Mouse (Mus musculus) MEL (cell line): ENCODE measurements around the gene Cul1. TPM values are rescaled to one million over a fixed set of nuclear protein-coding genes. Genes with fewer than 3 reads are reported as not detected.
"Not testable (repeated sequence)": the region's sequence is repeated elsewhere in the genome, so short reads cannot be mapped to it uniquely, and the experiment has no call there.

Experiments
- DNase-seq: peaks from one replicate; pipeline ENCODE4 v3.0.0; 2011; ENCODE audit warnings: low read depth, low spot score
- H3K27ac ChIP-seq: 2 replicates; pipeline ENCODE4 v1.5.1; 2012; ENCODE audit warnings: low read depth, mild to moderate bottlenecking, control low read depth, low read length, moderate library complexity; ENCODE audit not compliant: control insufficient read depth
- H3K27me3 ChIP-seq, 2 experiments: fragments of 150-350 bp in 1 of 2; sonication (generic) in 1 of 2; 2 replicates each; pipeline ENCODE4 v1.6.1; 2012; ENCODE audit warnings: low read length in 2 of 2, mild to moderate bottlenecking in 2 of 2, improper control_type of control experiment in 1 of 2, moderate library complexity in 1 of 2; ENCODE audit not compliant: insufficient read depth in 2 of 2, control insufficient read depth in 1 of 2
- H3K36me3 ChIP-seq, 2 experiments: 2 replicates each; pipeline ENCODE4 v1.6.1; 2012 to 2014; ENCODE audit warnings: low read length in 2 of 2, improper control_type of control experiment in 1 of 2, inconsistent platforms in 1 of 2, mild to moderate bottlenecking in 1 of 2; ENCODE audit not compliant: insufficient read depth in 2 of 2, control insufficient read depth in 1 of 2
- H3K4me1 ChIP-seq, 2 experiments: fragments of 150-350 bp in 1 of 2; sonication (generic) in 1 of 2; 2 replicates each; pipeline ENCODE4 v1.6.1; 2012; ENCODE audit warnings: low read length in 2 of 2, improper control_type of control experiment in 1 of 2, mild to moderate bottlenecking in 1 of 2; ENCODE audit not compliant: insufficient read depth in 2 of 2, control insufficient read depth in 1 of 2
- H3K4me3 ChIP-seq, 2 experiments: fragments of 150-350 bp in 1 of 2; sonication (generic) in 1 of 2; 2 replicates each; pipeline ENCODE4 v1.5.1; 2012; ENCODE audit warnings: low read depth in 2 of 2, low read length in 2 of 2, mild to moderate bottlenecking in 2 of 2, moderate library complexity in 2 of 2, control low read depth in 1 of 2, improper control_type of control experiment in 1 of 2; ENCODE audit not compliant: control insufficient read depth in 1 of 2, insufficient read depth in 1 of 2
- H3K79me2 ChIP-seq: 2 replicates; pipeline ENCODE4 v1.6.1; 2012; ENCODE audit warnings: mild to moderate bottlenecking, low read length, moderate library complexity; ENCODE audit not compliant: control insufficient read depth, poor library complexity, insufficient read depth
- H3K9ac ChIP-seq: 2 replicates; pipeline ENCODE4 v1.6.1; 2012; ENCODE audit warnings: low read depth, mild to moderate bottlenecking, control low read depth, low read length, moderate library complexity; ENCODE audit not compliant: control insufficient read depth, poor library complexity, severe bottlenecking
- H3K9me3 ChIP-seq: fragments of 150-350 bp; sonication (generic); replicated peaks from 2 replicates; pipeline ENCODE4 v1.6.1; 2012; ENCODE audit warnings: mild to moderate bottlenecking, low read length, improper control_type of control experiment, moderate library complexity; ENCODE audit not compliant: insufficient read depth
- HCFC1 ChIP-seq: IDR thresholded peaks from 2 replicates; pipeline ENCODE4 v1.6.1; 2012; ENCODE audit warnings: low read depth, mild to moderate bottlenecking, inconsistent platforms, low read length, improper control_type of control experiment, moderate library complexity
- KAT2A ChIP-seq: conservative IDR thresholded peaks from 2 replicates; pipeline ENCODE4 v1.6.1; 2012; ENCODE audit warnings: low read depth, low read length, improper control_type of control experiment, inconsistent platforms
- MAFK ChIP-seq: IDR thresholded peaks from 2 replicates; pipeline ENCODE4 v1.6.1; 2011; ENCODE audit warnings: low read depth, mild to moderate bottlenecking, low read length, improper control_type of control experiment, borderline replicate concordance
- MYC ChIP-seq: IDR thresholded peaks from 2 replicates; pipeline ENCODE4 v1.6.1; 2011; ENCODE audit warnings: low read depth, mild to moderate bottlenecking, low read length, improper control_type of control experiment, moderate library complexity
- RAD21 ChIP-seq: IDR thresholded peaks from 2 replicates; pipeline ENCODE4 v1.6.1; 2011; ENCODE audit warnings: mild to moderate bottlenecking, low read depth, low read length, improper control_type of control experiment
- RCOR1 ChIP-seq: IDR thresholded peaks from 2 replicates; pipeline ENCODE4 v1.6.1; 2012; ENCODE audit warnings: low read depth, mild to moderate bottlenecking, inconsistent platforms, low read length, improper control_type of control experiment
- USF1 ChIP-seq: IDR thresholded peaks from 2 replicates; pipeline ENCODE4 v1.6.1; 2014; ENCODE audit warnings: low read depth, mild to moderate bottlenecking, inconsistent platforms, low read length, improper control_type of control experiment, moderate library complexity
- ZC3H11A ChIP-seq: IDR thresholded peaks from 2 replicates; pipeline ENCODE4 v1.6.1; 2012; ENCODE audit warnings: low read depth, mild to moderate bottlenecking, inconsistent platforms, low read length, improper control_type of control experiment
- ZNF384 ChIP-seq: IDR thresholded peaks from 2 replicates; pipeline ENCODE4 v1.6.1; 2012; ENCODE audit warnings: low read depth, mild to moderate bottlenecking, inconsistent platforms, low read length, improper control_type of control experiment
- polyA plus RNA-seq, 2 experiments: library from polyadenylated mRNA; stranded (reverse) in 1 of 2; unstranded in 1 of 2; fragments of >175 nt in 1 of 2; fragments of >200 nt in 1 of 2; gene quantifications; 2 replicates each; pipeline versions ENCODE4 v1.2.1 to v1.2.4; 2012; ENCODE audit warnings: low replicate concordance in 2 of 2, low read depth in 1 of 2; ENCODE audit not compliant: insufficient read length in 2 of 2, insufficient read depth in 1 of 2, missing spikeins in 1 of 2
- total RNA-seq: library from RNA; depleted of rRNA; stranded (reverse); fragments of 300-350 nt; gene quantifications from 2 replicates; pipeline ENCODE4 v1.2.3, GENCODE M21; 2012

The Cul1 gene
- total and polyA plus RNA-seq, 3 experiments = 40.4 to 58.4 TPM; not detected in 1

- Histone ChIP-seq H3K27ac (no peak overlapping the region), H3K9me3 (no peaks in the 10 kb centered on the region), H3K4me3 (no peak overlapping the region), H3K79me2 (no peaks in the 10 kb centered on the region), H3K9ac (no peak overlapping the region), H3K27me3 (peaks cover 6 to 9% of the 10 kb centered on the region in 2 experiments), H3K4me1 (no peaks in the 10 kb centered on the region), H3K36me3 (no peaks in the 10 kb centered on the region)
- TF ChIP-seq RAD21 = no peak
- no peak for TF ChIP-seq ZNF384
- no peak for TF ChIP-seq MYC
- no peak for TF ChIP-seq ZC3H11A
- no peak for TF ChIP-seq USF1
- no peak for DNase-seq
These were observed 27.1 kb upstream of the Cul1 start for GRCm38 (mm10) chr6:47426136-47426535.

DNA sequence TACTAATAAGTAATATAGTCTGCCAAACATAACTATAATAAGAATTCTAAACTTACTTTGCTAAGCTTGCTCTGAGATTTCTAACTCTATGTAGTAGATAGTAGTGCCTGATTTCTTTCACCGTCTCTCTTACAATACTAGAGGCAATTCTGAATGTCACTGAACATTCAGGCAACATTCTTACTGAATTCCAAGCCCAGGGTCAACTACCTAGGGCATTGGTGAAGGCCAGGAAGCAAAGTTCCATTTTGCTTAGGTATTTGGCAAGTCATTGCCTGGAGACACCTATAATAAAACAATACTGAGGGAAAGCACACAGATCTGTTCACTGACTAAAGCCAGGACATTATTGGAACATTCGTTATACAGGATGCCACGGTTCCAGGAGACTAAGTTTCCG lies 26.6 kb upstream of the Cul1 start:
- DNase-seq, H3K4me1 ChIP-seq, H3K4me3 ChIP-seq, H3K27me3 ChIP-seq, H3K9ac ChIP-seq, H3K27ac ChIP-seq, H3K79me2 ChIP-seq, H3K9me3 ChIP-seq, H3K36me3 ChIP-seq: not testable (repeated sequence)

DNA sequence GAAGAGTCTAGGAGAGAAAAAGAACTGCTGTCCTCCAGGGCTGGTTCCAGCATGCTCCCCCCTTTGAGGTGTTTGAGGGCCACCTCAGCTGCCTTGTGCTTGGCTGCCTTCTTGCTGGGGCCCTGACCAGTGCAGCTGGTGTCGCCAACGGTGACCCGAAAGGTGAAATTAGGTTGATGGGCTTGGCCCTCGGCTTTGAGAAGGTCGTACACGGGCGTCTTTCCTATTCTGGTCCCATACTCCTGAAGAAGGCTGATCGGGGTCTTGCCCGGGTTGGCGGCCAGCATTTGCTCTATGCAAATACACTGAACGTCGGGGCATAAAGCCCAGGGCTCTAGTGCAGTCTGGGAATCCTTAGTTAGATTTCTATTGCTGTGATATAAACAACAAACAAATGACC lies 20.4 kb upstream of the Cul1 start:
- not testable (repeated sequence) for H3K4me3 ChIP-seq, H3K9ac ChIP-seq, H3K27ac ChIP-seq, H3K9me3 ChIP-seq, DNase-seq, H3K27me3 ChIP-seq, H3K36me3 ChIP-seq, H3K4me1 ChIP-seq, H3K79me2 ChIP-seq

DNA sequence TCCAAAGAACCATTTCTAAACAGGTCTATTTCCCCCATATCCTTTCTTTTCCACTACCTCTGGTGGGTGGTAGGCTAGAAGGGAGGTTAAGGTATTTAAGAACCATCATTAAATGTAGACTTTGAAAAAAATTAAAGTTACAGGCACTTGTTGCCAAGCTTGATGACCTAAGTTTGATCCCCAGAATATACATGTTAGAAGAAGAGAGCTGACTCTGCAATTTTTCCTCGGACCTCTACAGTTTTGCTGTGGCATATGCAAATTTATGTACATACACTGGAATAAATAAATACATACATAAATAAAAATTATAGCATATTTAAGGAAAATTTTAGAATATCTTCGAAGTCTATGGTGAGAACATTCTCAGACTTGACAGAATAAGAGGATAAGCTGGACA lies 13.1 kb upstream of the Cul1 start:
- H3K9me3 ChIP-seq = no peaks in the 10 kb centered on the region
- H3K36me3 ChIP-seq = no peaks in the 10 kb centered on the region
- H3K27me3 ChIP-seq = peaks cover 5 to 7% of the 10 kb centered on the region in 2 experiments
- no peaks in the 10 kb centered on the region for H3K4me1 ChIP-seq
- no peaks in the 10 kb centered on the region for H3K79me2 ChIP-seq
- no peak for TF ChIP-seq KAT2A
- no peak for TF ChIP-seq HCFC1
- 0 out of 2 replicates have a peak, but pooled peaks have one; percentile 21 for TF ChIP-seq MAFK
- TF ChIP-seq RCOR1 = no peak
- TF ChIP-seq, all 39 proteins: peak for 1
- no peak for DNase-seq
- Histone ChIP-seq H3K4me3 (no peak overlapping the region), H3K27ac (no peak overlapping the region), H3K9ac (no peak overlapping the region)
